Mouse (Mus musculus) gastrocnemius, adult 18-20 months (tissue): Measurements from ENCODE around the gene Ltbp1. TPM values are rescaled to one million over a fixed set of nuclear protein-coding genes. Genes with fewer than 3 reads are reported as not detected.
"Not testable (repeated sequence)": the region's sequence is repeated elsewhere in the genome, so short reads cannot be mapped to it uniquely, and the experiment has no call there.

ENCODE experiments used
- DNase-seq: peaks from one replicate; pipeline ENCODE4 v3.0.0; 2021; ENCODE audit warnings: low spot score
- total RNA-seq, 2 experiments: library from RNA; stranded (reverse); gene quantifications; 2 replicates each; pipeline ENCODE4 v1.2.3; 2021

Ltbp1 gene
- total RNA-seq, 2 experiments from 2014 or later, result 6.5 to 8.6 TPM

DNA sequence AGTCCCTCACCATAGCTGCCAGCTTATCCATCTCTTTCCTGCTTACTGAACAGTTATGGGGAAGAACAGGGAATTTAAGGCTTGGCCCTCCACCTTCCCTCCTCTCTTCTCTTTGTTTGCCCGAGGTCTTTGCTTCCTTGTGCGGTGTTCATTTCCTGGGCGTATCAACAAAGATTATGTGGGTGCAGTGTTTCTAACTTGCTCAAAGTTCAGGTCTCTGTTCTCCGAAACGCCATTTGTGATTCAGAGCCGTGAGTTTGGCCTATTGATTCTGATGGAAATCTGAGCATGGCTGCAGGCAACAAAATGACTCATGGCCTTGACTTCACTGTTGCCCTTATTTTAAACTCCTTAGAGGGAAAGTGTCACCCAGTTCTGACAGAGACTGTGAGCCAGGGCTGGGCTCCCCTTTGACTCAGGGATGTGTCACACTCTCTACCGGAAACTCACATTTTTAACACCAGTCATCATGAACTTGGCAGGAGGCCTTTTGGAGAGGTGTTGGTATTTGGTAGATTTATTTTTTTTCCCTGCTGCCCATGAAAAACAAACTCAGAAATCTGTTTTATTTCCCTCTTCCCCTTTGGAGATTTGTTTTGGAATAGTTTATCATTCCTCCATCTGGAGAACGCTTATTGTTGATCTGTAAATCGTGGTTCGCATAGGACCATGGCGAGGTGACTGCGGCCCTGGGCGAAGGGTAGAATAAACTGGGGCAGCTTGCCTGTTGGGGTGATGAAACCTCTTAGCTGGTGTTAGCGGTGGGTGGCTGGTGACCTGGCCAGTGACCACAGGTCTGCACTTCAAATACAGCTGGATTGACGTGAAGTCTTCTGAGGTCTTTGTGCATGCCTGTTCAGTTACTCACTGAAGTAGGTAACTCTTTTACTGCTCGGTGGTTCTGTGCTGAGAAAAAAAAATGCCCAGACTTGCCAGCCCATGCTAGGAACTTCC lies 105.2 kb downstream of the Ltbp1 start:
- DNase-seq, result peak; percentile 43

DNA sequence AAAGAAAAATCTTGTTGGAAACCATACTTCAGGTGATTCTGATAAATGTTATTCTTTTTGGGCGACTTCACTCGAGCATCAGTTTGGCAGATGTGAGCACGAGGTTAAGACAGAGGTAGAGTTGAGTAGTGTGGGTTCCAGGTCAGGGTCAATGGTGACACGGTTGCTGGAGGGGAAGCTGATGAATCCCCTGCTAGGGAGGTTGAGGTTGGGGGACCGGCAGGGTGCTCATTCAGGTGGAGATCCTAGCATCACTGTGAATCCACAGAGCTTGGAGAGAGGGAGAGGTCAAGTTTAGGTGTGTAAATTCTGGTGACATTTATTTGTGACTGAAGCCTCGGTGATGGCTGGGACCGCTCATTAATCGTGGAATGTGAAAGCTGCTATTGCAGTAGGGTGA lies 110.2 kb downstream of the Ltbp1 start:
- DNase-seq, result no peak

DNA sequence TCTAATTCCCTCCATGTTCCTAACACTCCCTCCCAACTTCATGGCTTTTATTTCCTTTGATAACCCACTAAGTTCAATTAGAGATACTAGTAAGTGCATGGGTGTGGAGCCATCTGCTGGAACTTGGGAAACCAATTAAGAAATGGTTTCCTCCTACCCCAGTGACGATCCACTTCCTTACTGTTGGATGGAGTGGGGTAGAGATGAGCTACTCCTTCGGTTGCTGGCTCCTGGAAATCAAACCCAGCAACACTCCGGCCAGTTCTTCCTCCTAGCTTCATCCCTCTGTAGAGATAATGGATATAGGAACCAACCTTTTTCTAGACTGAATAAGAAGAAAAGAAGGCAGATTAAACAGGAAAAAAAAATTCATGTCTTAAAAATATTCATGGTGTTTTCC lies 113.5 kb downstream of the Ltbp1 start:
- DNase-seq, result no peak

DNA sequence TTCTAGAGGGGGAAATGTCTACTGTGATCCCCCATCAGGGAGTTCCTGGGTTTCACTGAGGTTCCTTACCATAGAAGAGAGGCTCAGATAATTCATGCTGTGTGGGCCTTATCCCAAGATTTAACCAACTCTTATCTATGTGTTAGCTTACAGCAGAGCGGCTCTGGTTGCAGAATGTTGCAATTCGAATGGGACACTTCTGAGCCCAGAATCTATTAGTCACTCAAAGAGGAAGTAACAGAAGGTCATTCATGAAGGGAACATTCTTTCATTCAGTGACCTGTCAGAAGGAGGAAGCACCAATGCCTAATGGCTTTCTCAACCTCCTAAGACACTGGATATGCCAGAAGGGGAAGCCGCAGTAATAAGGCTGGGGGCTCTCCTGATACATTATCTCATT lies 114.1 kb downstream of the Ltbp1 start:
- no peak for DNase-seq

DNA sequence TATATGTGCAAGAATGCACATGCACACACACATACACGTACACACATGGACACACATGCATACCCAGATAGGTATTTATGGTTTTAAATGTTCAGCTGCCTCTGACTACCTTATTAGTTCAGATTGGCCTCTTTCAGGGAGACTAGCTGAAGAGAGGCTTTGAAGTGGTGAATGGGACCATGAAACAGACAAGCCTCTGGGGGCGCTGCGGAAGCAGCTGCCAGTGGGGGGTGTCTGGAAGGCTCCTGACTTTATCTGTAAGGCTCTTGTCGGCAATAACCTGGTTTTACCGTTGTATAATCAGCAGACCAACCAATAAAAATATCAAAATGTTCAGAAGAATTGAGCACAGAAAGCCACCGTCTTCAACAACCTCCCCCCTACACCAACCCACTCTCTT lies 114.7 kb downstream of the Ltbp1 start:
- DNase-seq, result no peak

DNA sequence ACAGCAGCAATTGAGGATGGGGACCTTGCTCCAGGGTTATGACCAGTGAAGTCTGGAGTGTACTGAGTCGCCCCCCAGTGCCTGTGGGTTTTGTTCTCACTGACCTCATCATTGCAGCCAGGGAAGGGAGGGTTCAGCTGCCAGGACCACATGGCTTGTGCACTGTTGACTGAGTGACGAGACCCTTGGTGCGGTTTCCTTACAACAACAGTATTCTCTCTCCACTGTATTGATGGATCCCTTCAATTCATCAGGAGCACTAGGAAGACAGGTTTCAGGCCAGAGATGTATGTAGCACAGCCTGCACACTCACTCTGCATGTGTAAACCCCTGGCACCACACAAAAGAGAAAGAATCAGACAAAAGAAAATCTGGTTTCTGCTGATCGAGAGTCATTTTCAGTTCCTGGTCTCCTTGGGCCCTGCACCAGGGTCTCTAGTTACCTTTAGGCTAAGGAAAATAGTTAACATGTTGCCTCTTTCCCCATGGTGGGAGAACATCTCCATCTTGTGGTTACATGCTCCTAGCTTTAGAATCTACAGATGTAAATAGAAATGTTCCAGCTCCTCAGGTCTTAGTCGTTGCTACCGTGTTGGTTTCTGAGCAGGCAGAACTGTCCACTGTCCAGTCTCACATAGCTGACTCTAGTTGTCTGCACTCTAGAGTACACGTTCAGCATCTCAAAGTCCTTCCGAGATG lies 117.4 kb downstream of the Ltbp1 start:
- no peak for DNase-seq

DNA sequence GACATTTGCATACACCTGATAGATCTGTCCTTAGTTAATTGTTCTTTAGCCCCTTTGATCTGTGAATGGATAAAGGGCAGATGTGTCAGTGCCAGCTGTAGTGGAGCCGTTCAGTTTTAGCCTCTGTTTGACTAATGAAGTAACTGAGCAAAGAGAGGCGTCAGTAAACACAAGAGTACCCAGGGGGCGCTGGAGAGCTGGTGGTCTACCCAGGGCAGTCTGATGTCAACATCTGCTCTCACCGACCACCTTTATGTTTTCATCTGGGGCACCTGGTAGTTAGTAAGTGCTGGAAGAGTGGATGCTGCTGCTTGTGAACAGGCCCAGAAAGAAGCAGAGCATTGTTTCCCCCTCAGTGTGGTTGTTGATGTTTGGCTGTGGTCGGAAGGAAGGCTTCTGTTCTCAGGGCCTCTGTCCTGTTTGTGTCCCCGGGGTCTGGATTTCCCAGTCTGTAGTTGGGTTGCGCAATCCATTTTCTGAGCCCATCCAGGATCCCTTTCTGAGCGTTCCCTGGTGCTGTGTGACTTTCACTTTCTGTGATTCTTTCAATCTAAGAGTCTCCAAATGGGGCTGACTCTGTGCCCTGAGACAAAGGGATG lies 123.1 kb downstream of the Ltbp1 start:
- DNase-seq, result peak; percentile 70

DNA sequence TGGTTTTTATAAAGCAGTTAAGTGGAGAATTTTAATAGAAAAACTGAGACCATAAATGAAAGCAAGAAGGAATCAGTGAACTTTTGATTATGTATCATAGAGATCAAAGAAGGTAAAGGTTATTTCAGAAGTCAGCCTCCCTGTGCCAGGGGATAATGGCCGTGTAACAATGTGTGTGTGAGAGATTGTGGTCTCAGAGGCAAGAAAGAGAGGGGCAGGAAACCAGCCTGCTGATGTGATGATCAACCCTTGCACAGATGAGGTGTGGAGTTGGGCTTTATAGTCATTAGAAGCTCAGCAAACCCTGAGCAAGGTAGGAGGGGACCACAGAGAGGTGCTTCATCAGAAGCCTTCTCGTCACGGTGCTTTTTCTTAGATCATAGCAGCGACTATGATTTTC lies 128.6 kb downstream of the Ltbp1 start:
- no peak for DNase-seq

DNA sequence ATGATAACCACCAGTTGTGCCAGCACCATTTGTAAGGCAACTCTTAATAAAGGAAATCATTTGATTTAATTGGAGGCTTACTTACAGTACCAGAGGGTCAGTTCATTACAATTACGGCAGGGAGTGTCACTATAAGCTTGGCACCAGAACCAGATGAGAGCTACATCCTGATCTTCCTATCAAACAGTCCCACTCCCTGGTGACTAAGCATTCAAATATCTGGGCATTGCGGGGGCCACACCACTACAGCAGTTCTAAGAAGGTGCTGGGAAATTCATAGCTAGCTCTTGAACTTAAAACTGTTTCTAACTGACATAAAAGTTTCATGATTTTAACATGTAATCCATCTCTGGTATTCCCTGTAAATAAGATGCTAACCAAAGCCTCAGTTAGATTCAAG lies 134.4 kb downstream of the Ltbp1 start:
- no peak for DNase-seq

DNA sequence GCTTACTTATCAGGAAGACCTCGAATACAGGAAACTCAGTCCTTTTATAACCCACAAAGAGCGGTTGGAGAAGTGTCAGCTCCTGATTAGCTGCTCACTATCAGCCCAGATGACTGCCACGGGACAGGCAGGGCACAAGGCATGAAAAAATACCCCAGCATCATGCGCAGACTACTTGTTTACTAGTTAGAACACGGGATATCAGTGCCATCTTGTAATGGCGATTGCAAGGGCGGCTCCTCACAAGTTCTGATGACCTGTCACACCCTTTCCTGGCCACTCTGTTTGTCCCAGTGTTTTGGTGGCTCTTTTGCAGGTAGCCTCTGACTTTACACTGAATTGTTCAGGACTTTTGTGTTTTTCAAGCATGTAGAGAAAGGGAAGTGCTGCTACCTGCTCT lies 137.5 kb downstream of the Ltbp1 start:
- not testable (repeated sequence) for DNase-seq

DNA sequence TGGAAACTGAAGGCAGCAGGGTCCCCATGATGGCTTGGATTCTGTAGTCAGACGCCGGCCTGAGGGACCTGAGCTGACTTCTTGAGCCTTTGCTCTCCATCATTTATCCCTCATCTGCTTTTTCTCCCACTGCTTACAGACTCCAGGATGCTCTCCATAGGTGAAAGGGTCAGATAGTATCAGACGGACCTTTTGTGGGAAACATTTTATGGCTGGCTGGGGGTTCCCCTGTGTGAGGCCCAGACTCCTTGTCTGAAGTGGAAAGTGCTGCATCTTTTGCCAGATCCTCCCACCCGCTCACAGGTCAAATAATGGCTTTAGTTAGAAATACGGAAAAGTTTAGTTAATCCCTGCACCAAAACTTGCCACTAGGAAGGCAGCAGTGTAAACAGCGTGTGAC lies 138.6 kb downstream of the Ltbp1 start:
- no peak for DNase-seq

DNA sequence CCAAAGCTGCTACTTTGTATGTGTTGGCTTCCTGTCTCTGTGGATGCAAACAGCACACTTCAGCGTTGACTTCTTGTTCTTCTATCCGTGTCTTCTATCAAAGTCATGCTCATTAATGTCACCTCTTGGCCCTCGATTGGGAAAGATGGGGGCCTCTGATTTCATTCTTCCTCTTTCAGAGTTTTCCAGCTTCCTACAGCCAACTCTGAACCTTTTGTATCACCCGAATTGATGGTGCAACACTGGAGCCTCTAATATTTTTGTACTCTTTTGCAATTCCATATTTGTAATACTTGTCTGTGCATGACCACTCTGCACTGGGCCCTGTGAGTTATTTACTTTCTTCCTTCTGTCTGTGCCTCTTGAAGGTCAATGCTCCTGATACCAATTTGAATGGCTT lies 141.8 kb downstream of the Ltbp1 start:
- DNase-seq, result no peak

DNA sequence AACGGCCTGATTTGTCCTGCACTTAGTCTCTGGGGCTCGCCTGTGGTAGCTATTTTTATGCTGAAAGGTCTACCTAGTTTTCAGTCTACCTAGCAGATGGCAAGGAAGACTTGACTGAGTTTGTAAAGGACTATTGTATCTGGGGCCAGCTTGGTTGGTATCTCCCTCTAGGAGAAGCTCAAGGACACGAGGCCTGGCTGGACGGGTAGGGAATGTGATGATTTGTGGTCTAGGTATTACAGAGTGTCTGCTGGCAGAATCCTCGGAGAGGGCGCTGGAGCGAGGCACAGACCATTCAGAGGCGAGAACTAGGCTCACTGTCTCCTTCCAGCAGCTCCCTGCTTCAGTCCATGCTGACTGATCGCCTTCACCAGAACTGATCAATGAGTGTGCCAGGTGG lies 146.4 kb downstream of the Ltbp1 start:
- DNase-seq, result no peak

DNA sequence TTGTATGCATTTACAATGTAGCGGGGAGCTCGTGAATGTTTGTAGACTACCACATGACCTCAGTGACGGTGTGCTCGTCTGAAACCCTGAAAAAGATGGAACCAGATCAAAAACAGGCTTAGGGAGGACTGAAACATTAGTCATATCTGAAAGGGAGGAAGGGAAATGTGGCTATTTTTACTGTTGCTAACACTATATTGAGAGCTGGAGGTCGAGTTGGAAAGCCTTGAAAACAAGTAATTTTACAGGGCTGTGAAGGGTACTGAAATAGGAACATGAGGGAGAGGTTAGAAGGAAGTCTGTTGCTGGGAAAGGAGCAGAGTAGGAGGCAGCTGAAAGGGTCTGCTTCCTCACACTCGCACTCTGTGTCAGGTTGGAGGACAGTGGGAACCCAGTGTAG lies 147.7 kb downstream of the Ltbp1 start:
- no peak for DNase-seq

DNA sequence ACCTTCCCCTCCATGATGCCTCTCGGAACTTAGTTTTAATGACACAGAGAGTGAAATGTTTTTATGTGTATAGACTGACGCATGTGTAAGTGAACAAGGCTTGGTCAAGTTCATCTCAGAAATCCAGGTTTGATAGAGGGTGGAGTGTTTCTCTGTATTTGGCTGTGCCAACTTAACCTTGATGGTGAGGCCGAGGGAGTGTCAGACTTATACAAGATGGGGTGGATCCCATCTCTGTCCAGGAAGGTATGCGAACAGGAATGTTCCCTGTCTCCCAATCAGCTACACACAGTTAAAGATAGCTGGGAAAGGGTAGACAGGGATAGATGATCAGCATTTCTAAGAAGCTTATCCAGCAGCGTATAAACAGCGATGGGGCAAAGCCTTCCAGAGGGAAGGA lies 153.0 kb downstream of the Ltbp1 start:
- no peak for DNase-seq

DNA sequence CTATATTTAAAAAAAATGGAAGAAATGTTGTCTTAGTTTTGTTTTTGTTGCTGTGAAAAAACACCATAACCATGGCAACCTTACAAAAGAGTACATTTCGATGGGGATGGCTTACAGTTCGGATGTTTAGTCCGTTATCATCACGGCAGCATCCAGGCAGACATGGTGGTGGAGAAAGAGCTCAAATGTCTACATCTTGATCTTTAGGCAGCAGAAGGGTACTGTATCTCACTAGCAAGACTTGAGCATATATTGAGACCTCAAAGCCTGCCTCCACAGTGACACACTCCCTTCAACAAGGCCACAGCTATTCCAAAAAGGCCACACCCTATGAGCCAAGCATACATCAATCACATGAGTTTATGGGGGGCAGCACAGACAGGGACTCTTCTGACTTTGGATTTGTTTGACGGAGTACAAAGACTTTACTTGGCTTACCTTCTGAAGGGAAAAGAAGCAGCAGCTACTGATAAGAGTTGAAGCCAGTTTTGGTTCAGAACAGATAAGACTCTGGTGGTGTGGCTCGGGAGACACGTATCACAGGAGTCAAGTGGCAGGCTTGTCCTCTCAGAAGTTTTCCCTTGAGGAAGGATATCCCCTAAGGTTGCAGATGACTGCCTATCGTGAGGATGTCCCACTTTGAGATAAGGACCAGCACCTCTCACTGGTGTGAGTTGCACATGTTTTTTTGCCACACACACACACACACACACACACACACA lies 153.9 kb downstream of the Ltbp1 start:
- DNase-seq, result no peak

DNA sequence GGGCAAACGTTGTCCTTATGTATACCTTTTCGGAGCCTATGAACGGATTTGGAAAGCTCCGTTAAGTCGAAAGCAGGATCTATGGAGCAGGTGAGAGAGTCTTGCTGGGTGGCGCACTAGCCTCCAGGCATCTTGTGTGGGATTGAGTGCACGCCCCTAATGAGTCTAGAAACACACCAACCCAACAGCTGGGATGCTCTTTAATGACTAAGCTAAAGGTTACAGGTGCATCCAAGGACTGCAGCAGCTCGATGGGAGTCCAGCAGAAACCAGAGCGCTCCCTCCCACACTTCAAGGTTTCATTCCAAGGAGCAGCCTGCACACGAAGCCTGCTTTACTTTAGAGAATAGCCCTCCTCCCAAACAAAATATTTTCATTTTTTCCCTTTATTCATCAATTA lies 155.7 kb downstream of the Ltbp1 start:
- DNase-seq, result no peak

DNA sequence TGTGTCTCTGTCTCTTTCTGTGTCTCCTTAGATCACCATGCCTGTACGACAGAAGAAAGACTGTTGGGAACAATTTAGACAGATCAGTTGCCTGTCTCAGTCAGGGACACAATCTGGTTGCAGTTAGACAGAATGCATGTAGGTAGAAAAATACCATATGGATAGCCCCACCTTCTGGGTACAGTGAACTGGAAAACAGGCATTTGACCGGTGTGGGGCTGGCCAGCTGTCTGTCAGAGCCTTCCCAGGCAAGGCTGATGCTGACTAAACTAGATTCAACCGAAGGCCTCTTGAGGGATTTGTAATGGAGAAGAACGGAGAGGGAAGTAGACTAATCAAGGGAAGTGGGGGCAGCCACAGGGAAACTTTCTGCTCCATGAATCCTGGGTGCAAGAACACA lies 156.6 kb downstream of the Ltbp1 start:
- DNase-seq, result no peak

DNA sequence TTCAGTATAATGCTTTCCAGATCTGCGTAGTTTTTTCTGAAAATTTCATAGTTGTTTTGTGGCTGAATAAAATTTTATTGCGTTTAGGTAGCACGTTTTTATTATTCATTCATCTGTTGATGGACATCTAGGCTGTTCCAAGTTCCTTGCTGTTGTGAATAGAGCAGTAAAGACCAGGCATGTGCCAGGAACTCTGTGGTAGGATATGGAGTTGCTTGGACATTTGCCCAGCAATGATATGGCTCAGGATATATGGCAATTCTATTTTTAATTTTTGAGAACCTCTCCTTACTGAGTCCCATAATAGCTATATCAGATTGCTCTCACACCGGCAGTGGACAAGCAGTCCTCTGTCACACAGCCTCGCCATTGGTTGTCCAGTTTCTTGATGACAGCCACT lies 159.2 kb downstream of the Ltbp1 start:
- no peak for DNase-seq

DNA sequence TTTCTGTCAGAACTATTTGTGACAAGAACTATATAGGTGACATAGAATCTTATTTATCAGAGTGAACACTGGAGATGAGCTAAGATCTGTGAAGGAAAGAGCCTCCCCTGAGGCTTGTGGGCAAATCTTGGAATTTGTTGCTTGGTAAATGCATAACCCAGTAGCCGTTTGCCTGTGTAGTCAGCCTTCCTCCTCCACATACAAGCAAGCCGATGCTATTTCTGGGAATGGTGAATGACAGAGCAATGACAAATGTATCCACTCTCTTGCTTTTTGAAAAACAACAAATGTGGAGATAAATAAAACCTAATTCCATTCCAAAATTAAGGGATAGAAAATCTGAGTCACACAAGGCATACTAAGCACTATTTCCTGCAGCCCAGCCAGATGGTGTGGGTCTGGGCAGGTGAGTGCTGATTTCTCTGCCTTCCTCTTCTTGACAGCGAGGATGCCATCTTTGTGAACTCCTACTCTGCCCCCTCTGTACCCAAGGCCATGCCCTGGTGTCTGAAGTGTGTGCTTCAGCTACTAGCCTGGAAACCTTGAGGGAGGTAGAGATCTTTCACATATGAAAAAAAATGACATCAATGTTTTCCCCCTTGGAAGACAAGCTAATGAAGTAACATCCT lies 163.3 kb downstream of the Ltbp1 start:
- DNase-seq, result no peak

DNA sequence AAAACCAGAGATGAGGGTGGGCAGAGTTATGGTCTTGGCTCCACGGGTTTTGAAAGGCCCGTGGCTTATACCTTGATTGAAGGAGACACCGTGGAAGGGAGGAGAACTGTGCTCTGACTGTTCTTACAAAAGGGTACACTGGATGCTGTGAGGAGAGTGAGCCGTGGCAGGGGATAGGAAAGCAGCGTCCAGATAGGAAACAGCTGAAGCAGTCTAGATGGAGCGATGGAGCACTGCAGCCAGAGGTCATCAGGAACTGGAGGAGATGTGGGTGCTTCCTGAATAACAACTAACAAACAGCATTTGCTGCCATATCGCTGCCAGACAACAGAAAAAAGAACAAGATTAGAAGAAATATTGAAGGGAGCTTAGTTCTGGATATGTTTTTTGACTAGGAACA lies 166.3 kb downstream of the Ltbp1 start:
- no peak for DNase-seq
